Mouse (Mus musculus): ENCODE data around the gene Draxin. TPM values are rescaled to one million over a fixed set of nuclear protein-coding genes. Genes with fewer than 3 reads are reported as not detected.

The Draxin gene
- polyA plus RNA-seq, 1 experiment, result 0.24 TPM

DNA sequence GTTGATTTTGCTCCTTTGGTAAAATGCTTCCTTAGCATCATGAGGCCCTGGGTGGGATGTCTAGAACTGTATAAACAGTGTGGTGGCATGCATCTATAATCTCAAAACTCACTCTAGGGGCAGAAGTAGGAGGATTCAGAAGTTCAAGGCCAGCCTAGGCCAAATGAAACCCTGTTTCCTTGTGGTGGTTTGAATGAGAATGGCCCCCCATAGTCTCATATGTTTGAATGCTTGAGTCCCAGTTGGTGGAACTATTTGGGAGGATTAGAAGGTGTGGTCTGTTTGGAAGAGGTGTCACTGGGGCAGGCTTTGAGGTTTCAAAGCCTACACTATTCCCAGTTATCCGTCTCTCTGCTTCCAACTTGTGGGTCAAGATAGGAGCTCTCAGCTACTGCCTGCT is 39.3 kb downstream of the Draxin start:
- no peak overlapping the region for H3K4me3 ChIP-seq (ENCODE audit: low read depth, low read length)
- no peak for TF ChIP-seq POLR2A (IDR thresholded peaks at IDR 0.05; ENCODE audit: low read depth, low read length)
- WGBS, result 96% methylated on average over 1 of the region's 1 CpGs
- H3K4me1 ChIP-seq (ENCODE audit: control insufficient read depth, insufficient read depth, insufficient read length, low read length), result peaks cover 2% of the 10 kb centered on the region
- no peaks in the 10 kb centered on the region for H3K36me3 ChIP-seq (ENCODE audit: control insufficient read depth, insufficient read depth, low read length)
- no peaks in the 10 kb centered on the region for H3K27me3 ChIP-seq (ENCODE audit: control insufficient read depth, insufficient read depth, low read length)
- no peak overlapping the region for H3K27ac ChIP-seq (ENCODE audit: insufficient read depth, low read depth, low read length)

DNA sequence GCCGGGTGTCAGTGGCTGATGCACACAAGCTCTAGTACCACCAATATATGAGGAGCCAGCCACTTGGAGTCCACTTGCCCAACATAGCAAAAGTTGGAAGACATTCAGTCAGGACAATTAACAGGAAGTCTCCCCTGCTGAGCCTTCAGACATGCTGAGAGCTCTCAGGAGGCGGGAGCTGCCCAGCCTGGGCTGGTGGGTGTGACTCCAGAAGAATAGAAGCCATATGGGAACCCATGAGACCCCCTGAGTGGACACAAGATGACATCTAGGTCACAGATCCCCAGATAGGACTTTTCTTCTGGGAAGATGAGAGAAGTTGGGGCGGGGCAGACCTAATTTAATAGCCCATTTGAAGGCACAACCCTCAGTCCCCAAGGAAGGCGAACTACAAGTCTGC is 41.3 kb downstream of the Draxin start:
- WGBS, result 89% methylated on average over 4 of the region's 4 CpGs

DNA sequence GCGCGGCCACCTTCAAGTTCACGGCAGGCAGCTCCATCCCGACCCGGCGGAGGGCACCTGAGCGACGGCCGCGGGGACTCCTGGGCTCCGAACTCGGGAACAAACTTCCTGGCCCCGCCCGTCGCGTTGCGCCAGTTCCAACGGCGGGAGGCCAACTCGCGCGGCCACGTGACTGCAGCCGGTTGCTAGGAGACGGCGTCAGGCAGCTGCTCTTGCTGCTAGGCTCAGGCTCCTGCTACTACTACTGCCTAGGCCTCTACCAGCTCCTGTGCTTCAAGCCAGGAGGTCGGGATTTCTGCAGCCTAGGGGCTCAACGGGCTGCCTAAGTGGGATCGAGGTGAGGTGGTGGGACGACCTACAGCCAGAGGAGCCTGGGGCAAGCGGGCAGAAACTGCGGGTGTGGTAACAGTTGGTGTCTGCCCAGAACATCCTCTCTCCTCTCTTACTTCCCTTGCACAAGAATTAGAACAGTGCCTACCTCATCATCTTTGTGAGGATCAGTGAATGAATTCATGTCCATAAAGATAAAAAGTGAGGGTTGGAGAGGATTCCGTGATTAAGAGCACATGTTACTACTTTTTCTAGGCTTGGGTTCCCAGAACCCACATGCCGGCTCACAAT is 42.5 kb downstream of the Draxin start, which contains the start of gene Agtrap:
Agtrap (minus strand) TSS at position 125 of the 621 bp plus-strand sequence.
- H3K4me1 ChIP-seq (ENCODE audit: control insufficient read depth, insufficient read depth, insufficient read length, low read length), result peaks cover 14% of the 10 kb centered on the region
- 0 out of 2 replicates have a peak within 1 kb of the TSS, but pooled peaks have one; percentile 5 for H3K27ac ChIP-seq (ENCODE audit: insufficient read depth, low read depth, low read length)
- peak within 1 kb of the TSS; percentile 74 for H3K4me3 ChIP-seq (ENCODE audit: low read depth, low read length)
- no peaks in the 10 kb centered on the region for H3K27me3 ChIP-seq (ENCODE audit: control insufficient read depth, insufficient read depth, low read length)
- no peaks in the 10 kb centered on the region for H3K36me3 ChIP-seq (ENCODE audit: control insufficient read depth, insufficient read depth, low read length)
- TF ChIP-seq POLR2A (IDR thresholded peaks at IDR 0.05; ENCODE audit: low read depth, low read length) (no peak), CTCF (IDR thresholded peaks at IDR 0.05; ENCODE audit: extremely low read depth, insufficient read length, insufficient replicate concordance, low read depth, low read length) (no peak)
- WGBS, result 8% methylated on average over 34 of the region's 34 CpGs

More for the DNA sequence above, 41.3 kb downstream of the Draxin start:
- Histone ChIP-seq H3K36me3 (ENCODE audit: control insufficient read depth, insufficient read depth, low read length) (no peaks in the 10 kb centered on the region), H3K4me3 (ENCODE audit: low read depth, low read length) (no peak overlapping the region), H3K27ac (ENCODE audit: insufficient read depth, low read depth, low read length) (no peak overlapping the region), H3K4me1 (ENCODE audit: control insufficient read depth, insufficient read depth, insufficient read length, low read length) (peaks cover 8% of the 10 kb centered on the region), H3K27me3 (ENCODE audit: control insufficient read depth, insufficient read depth, low read length) (no peaks in the 10 kb centered on the region)
- TF ChIP-seq POLR2A (IDR thresholded peaks at IDR 0.05; ENCODE audit: low read depth, low read length), result no peak
- TF ChIP-seq CTCF (IDR thresholded peaks at IDR 0.05; ENCODE audit: extremely low read depth, insufficient read length, insufficient replicate concordance, low read depth, low read length), result no peak

DNA sequence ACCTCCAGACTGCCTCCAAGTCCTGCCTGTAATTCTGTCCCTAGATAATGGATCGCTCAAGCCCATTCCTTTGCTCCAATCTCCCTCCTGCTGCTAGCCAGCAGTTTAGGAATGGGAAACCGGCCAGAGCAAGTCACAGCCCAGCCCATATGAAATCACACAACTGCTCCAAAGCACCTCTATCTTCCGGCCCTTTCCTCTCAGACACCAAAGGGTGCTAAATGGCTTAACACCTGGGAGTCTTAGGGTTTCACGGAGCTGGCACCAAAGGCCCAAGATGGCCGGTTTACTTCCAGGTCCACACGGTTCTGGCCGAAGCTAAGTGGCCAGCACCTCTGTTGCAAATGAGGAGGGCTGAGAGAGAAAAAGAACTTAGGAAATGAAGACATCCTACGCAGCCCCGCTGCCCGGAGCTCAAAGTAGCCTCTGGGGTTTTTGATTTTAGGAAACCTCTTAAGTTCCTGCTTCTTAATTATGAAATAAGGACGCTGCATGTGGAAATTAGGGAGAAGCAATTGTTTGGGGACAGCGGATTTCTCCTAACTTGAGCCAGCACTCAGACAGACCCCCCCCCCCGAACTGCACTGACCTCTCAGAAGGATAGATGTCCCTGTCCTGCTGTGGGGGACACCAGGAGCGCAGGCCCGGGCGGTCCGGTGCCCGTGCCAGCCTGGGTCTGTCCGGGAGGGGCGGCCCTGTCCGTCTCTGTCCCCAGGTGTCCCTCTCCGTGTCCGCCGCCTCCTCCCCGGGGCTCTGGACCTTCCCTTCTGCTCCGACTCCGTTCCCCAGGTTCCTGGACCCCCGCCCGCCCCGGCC is 43.2 kb downstream of the Draxin start:
- Histone ChIP-seq H3K4me1 (ENCODE audit: control insufficient read depth, insufficient read depth, insufficient read length, low read length) (peaks cover 14% of the 10 kb centered on the region), H3K36me3 (ENCODE audit: control insufficient read depth, insufficient read depth, low read length) (no peaks in the 10 kb centered on the region), H3K27ac (ENCODE audit: insufficient read depth, low read depth, low read length) (0 out of 2 replicates have a peak overlapping the region, but pooled peaks have one; percentile 5), H3K27me3 (ENCODE audit: control insufficient read depth, insufficient read depth, low read length) (no peaks in the 10 kb centered on the region), H3K4me3 (ENCODE audit: low read depth, low read length) (peak overlapping the region; percentile 74)
- 3% methylated on average over 30 of the region's 30 CpGs for WGBS
- no peak for TF ChIP-seq CTCF (IDR thresholded peaks at IDR 0.05; ENCODE audit: extremely low read depth, insufficient read length, insufficient replicate concordance, low read depth, low read length)
- TF ChIP-seq POLR2A (IDR thresholded peaks at IDR 0.05; ENCODE audit: low read depth, low read length), result no peak

DNA sequence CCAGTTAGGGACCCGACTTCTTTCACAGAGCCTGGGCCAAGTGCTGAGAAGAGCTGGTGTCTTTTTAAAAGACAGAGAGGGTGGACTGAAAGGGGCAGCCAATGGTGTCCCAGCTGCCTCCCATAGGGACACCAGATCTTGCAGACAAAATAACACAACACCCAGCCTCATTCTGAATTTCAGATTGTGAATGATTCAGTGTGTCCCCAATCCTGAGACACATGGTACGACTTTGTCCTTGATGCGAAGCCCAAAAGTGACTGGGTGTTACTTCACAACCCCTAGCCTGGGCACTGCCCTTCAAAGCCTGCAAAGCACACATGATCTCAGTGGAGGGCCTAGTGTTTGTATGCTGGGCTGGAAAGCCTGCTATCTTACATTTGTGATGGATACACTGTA is 44.6 kb downstream of the Draxin start:
- Histone ChIP-seq H3K36me3 (ENCODE audit: control insufficient read depth, insufficient read depth, low read length) (peaks cover 6% of the 10 kb centered on the region), H3K4me3 (ENCODE audit: low read depth, low read length) (no peak overlapping the region), H3K4me1 (ENCODE audit: control insufficient read depth, insufficient read depth, insufficient read length, low read length) (peaks cover 14% of the 10 kb centered on the region), H3K27ac (ENCODE audit: insufficient read depth, low read depth, low read length) (no peak overlapping the region), H3K27me3 (ENCODE audit: control insufficient read depth, insufficient read depth, low read length) (no peaks in the 10 kb centered on the region)
- TF ChIP-seq CTCF (IDR thresholded peaks at IDR 0.05; ENCODE audit: extremely low read depth, insufficient read length, insufficient replicate concordance, low read depth, low read length) (no peak), POLR2A (IDR thresholded peaks at IDR 0.05; ENCODE audit: low read depth, low read length) (no peak)
- WGBS, result 81% methylated on average over 3 of the region's 3 CpGs

DNA sequence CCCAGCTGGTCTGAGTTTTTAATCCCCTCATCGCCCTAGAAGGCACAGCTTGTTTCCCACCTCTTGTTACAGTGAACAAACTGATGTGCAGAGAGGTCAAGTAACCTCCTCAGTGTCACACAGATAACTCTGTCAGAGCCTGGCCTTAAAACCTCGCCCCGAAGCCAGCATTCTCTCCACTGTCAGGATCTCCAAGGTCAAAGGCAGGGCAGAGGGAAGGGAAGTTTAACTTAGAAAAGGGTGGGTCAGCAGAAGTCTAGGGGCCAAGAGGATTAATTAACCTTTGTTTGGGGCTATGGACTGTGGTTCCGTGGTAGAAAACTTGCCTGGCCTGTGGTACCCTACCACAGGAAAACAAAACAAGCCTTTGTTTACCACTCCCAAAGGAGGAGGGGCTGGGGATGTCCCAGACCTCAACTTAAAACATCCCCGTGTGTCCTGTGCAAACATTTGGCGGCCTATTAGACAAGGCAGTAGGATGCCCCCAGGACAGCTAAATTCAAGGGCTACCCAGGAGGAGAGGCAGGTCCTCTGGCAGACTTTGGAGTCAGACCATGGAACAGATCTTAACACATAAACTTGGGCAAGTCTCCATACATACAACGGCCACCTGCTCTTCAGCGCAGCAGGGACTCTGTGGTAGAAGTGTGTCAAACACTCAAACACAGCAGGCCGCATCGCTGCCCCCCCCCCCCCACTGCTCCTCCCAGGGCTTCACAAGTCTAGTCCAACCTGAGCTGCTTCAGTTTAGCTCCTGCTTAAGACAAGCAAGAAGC is 45.2 kb downstream of the Draxin start:
- Histone ChIP-seq H3K4me3 (ENCODE audit: low read depth, low read length) (no peak overlapping the region), H3K27ac (ENCODE audit: insufficient read depth, low read depth, low read length) (no peak overlapping the region; the same call in 1 of the 2 replicates), H3K27me3 (ENCODE audit: control insufficient read depth, insufficient read depth, low read length) (no peaks in the 10 kb centered on the region), H3K4me1 (ENCODE audit: control insufficient read depth, insufficient read depth, insufficient read length, low read length) (peaks cover 14% of the 10 kb centered on the region), H3K36me3 (ENCODE audit: control insufficient read depth, insufficient read depth, low read length) (peaks cover 7% of the 10 kb centered on the region)
- 58% methylated on average over 10 of the region's 10 CpGs for WGBS
- TF ChIP-seq CTCF (IDR thresholded peaks at IDR 0.05; ENCODE audit: extremely low read depth, insufficient read length, insufficient replicate concordance, low read depth, low read length), result no peak
- TF ChIP-seq POLR2A (IDR thresholded peaks at IDR 0.05; ENCODE audit: low read depth, low read length), result no peak

All from small intestine, adult 2 months (tissue).